Mouse (Mus musculus) T-cell, adult 2 months (primary cell): ENCODE data around the gene Olfr346.

Experiments used
- DNase-seq: peaks from one replicate; pipeline ENCODE4 v3.0.0; 2022; ENCODE audit warnings: low spot score

Olfr346 gene

GRCm38 (mm10) chr2:36685488-36685887 is at the start of gene Olfr346:
Gene Olfr346 (plus strand): TSS chr2:36685788.
- DNase-seq: no peak

- no peak for DNase-seq
Observed at GRCm38 (mm10) chr2:36639741-36640140, 45.8 kb upstream of the Olfr346 start, which contains the start of gene Olfr345. Gene Olfr345 (plus strand): TSS chr2:36640041.

- DNase-seq: no peak
Observed at GRCm38 (mm10) chr2:36731602-36732001, 46.0 kb downstream of the Olfr346 start, which contains the start of gene Olfr347. Gene Olfr347 (plus strand): TSS chr2:36731902.

GRCm38 (mm10) chr2:36736226-36736625 is 50.6 kb downstream of the Olfr346 start:
- DNase-seq: no peak
